Mouse (Mus musculus): ENCODE data around the gene Gm37240. TPM values are rescaled to one million over a fixed set of nuclear protein-coding genes. Genes with fewer than 3 reads are reported as not detected.

Gene Gm37240
- total RNA-seq, 2 experiments from 2014 or later: 2.6 to 3.2 TPM

GRCm38 (mm10) chr3:85423376-85423997 is 463.8 kb downstream of the Gm37240 start:
- intact Hi-C loops (cut with DNase I): no loop called here
- DNase-seq (ENCODE audit: extremely low spot score in 1 of 2, low spot score in 2 of 2): no peak

GRCm38 (mm10) chr3:85421403-85421802 is 465.9 kb downstream of the Gm37240 start:
- intact Hi-C loops (cut with DNase I): no loop called here
- no peak for DNase-seq (ENCODE audit: extremely low spot score in 1 of 2, low spot score in 2 of 2)

- intact Hi-C loops (cut with DNase I): no loop called here
- DNase-seq (ENCODE audit: extremely low spot score in 1 of 2, low spot score in 2 of 2): no peak
These were observed 469.7 kb downstream of the Gm37240 start for GRCm38 (mm10) chr3:85417663-85418062.

GRCm38 (mm10) chr3:85398841-85399240 is 488.5 kb downstream of the Gm37240 start:
- DNase-seq (ENCODE audit: extremely low spot score in 1 of 2, low spot score in 2 of 2): no peak
- intact Hi-C loops (cut with DNase I): no loop called here

- intact Hi-C loops (cut with DNase I): no loop called here
- no peak for DNase-seq (ENCODE audit: extremely low spot score in 1 of 2, low spot score in 2 of 2)
These were observed 488.9 kb downstream of the Gm37240 start for GRCm38 (mm10) chr3:85398483-85398835.

- intact Hi-C loops (cut with DNase I): no loop called here
- no peak for DNase-seq (ENCODE audit: extremely low spot score in 1 of 2, low spot score in 2 of 2)
These were observed 489.4 kb downstream of the Gm37240 start for GRCm38 (mm10) chr3:85397816-85398482.

GRCm38 (mm10) chr3:85393395-85393794 is 493.9 kb downstream of the Gm37240 start:
- intact Hi-C loops (cut with DNase I): no loop called here
- DNase-seq (ENCODE audit: extremely low spot score in 1 of 2, low spot score in 2 of 2): peak in 1 of 2 experiments; percentile 41

GRCm38 (mm10) chr3:85391756-85392155 is 495.6 kb downstream of the Gm37240 start:
- DNase-seq (ENCODE audit: extremely low spot score in 1 of 2, low spot score in 2 of 2): no peak
- intact Hi-C loops (cut with DNase I): no loop called here

GRCm38 (mm10) chr3:85391111-85391510 is 496.2 kb downstream of the Gm37240 start:
- intact Hi-C loops (cut with DNase I): no loop called here
- peak in 1 of 2 experiments; percentile 49 for DNase-seq (ENCODE audit: extremely low spot score in 1 of 2, low spot score in 2 of 2)

- intact Hi-C loops (cut with DNase I): no loop called here
- DNase-seq (ENCODE audit: extremely low spot score in 1 of 2, low spot score in 2 of 2): no peak
These were observed 501.9 kb downstream of the Gm37240 start for GRCm38 (mm10) chr3:85385371-85385770.

GRCm38 (mm10) chr3:85383330-85383729 is 504.0 kb downstream of the Gm37240 start:
- intact Hi-C loops (cut with DNase I): no loop called here
- no peak for DNase-seq (ENCODE audit: extremely low spot score in 1 of 2, low spot score in 2 of 2)

- DNase-seq (ENCODE audit: extremely low spot score in 1 of 2, low spot score in 2 of 2): peak in 1 of 2 experiments; percentile 39
- intact Hi-C loops (cut with DNase I): loop anchor here (10.0 kb wide), 1 partner anchor 354 kb away; no protein-coding TSS in a partner anchor
These were observed 508.5 kb downstream of the Gm37240 start for GRCm38 (mm10) chr3:85378703-85379395.

- intact Hi-C loops (cut with DNase I): loop anchor here (10.0 kb wide), 1 partner anchor 353 kb away; no protein-coding TSS in a partner anchor
- DNase-seq (ENCODE audit: extremely low spot score in 1 of 2, low spot score in 2 of 2): peak in 1 of 2 experiments; percentile 49
These were observed 509.2 kb downstream of the Gm37240 start for GRCm38 (mm10) chr3:85377946-85378702.

- intact Hi-C loops (cut with DNase I): loop anchor here (10.0 kb wide), 1 partner anchor 353 kb away; no protein-coding TSS in a partner anchor
- DNase-seq (ENCODE audit: extremely low spot score in 1 of 2, low spot score in 2 of 2): no peak
These were observed 509.8 kb downstream of the Gm37240 start for GRCm38 (mm10) chr3:85377505-85377904.

GRCm38 (mm10) chr3:85376541-85376940 is 510.8 kb downstream of the Gm37240 start:
- no peak for DNase-seq (ENCODE audit: extremely low spot score in 1 of 2, low spot score in 2 of 2)
- intact Hi-C loops (cut with DNase I): loop anchor here (10.0 kb wide), 1 partner anchor 352 kb away; no protein-coding TSS in a partner anchor

GRCm38 (mm10) chr3:85373039-85373438 is 514.3 kb downstream of the Gm37240 start:
- no peak for DNase-seq (ENCODE audit: extremely low spot score in 1 of 2, low spot score in 2 of 2)
- intact Hi-C loops (cut with DNase I): loop anchor here (10.0 kb wide), 1 partner anchor 348 kb away; no protein-coding TSS in a partner anchor

GRCm38 (mm10) chr3:85369847-85370246 is 517.5 kb downstream of the Gm37240 start:
- intact Hi-C loops (cut with DNase I): loop anchor here (10.0 kb wide), 1 partner anchor 345 kb away; no protein-coding TSS in a partner anchor
- no peak for DNase-seq (ENCODE audit: extremely low spot score in 1 of 2, low spot score in 2 of 2)

- no peak for DNase-seq (ENCODE audit: extremely low spot score in 1 of 2, low spot score in 2 of 2)
- intact Hi-C loops (cut with DNase I): no loop called here
These were observed 518.2 kb downstream of the Gm37240 start for GRCm38 (mm10) chr3:85369157-85369556.
